In genomic region chr14:104477616-104478015, GRCm38 (mm10) we compare ENCODE assay signal across 19 mouse cellular contexts. TPM values are rescaled to one million over a fixed set of nuclear protein-coding genes. Genes with fewer than 3 reads are reported as not detected.
A peak's percentile ranks its signal among the peaks of the same experiment; 100 is the strongest.
DNase-seq lines count a peak whose midpoint lies in the region; ATAC-seq and TF ChIP-seq lines count a peak whose summit lies in the region.
"Had no signal": no experiment of that assay in that cellular context is flagged by ENCODE, and none has a peak within 500 bp of the region (broad histone marks: within the 10 kb centered on the region; RNA-seq: fewer than 3 reads in every experiment).

No protein-coding gene starts in this region.

- H3K9ac ChIP-seq in midbrain, embryonic 11.5 days (ENCODE audit: low read length), result no peak overlapping the region
- no peak overlapping the region for H3K9ac ChIP-seq in CH12.LX (ENCODE audit: insufficient read depth, low read depth)

- peak; percentile 25; the same call in 1 of the 2 replicates for TF ChIP-seq EP300 in CH12.LX (IDR thresholded peaks at IDR 0.05; ENCODE audit: low read length)

- H3K27ac ChIP-seq in midbrain, embryonic 11.5 days (ENCODE audit: low read depth, low read length), result no peak overlapping the region
- no peak overlapping the region for H3K27ac ChIP-seq in midbrain, embryonic 10.5 days (replicated peaks)
- no peak overlapping the region for H3K27ac ChIP-seq in CH12.LX (ENCODE audit: insufficient read depth, low read depth)

- H3K4me1 ChIP-seq in midbrain, embryonic 11.5 days (ENCODE audit: control insufficient read depth, insufficient read depth, low read length), result peaks cover 5% of the 10 kb centered on the region; the same call in 1 of the 2 replicates
- H3K4me1 ChIP-seq in midbrain, embryonic 10.5 days, result peaks cover 18% of the 10 kb centered on the region
- H3K4me1 ChIP-seq in CH12.LX (ENCODE audit: control insufficient read depth in 1 of 2, insufficient read depth in 2 of 2), result peaks cover 9 to 53% of the 10 kb centered on the region in 2 experiments; a peak in 3 of 4 replicates

- no peak overlapping the region for H3K4me3 ChIP-seq in midbrain, embryonic 11.5 days (ENCODE audit: low read depth, low read length)
- no peak overlapping the region for H3K4me3 ChIP-seq in midbrain, embryonic 10.5 days
- no peak overlapping the region for H3K4me3 ChIP-seq in CH12.LX (replicated peaks in 1 of 3; ENCODE audit: low read depth in 2 of 3, low read length in 2 of 3, poor library complexity in 1 of 3)

- no peak overlapping the region for H3K4me2 ChIP-seq in midbrain, embryonic 11.5 days
- H3K4me2 ChIP-seq in CH12.LX (ENCODE audit: insufficient read depth, low read depth, poor library complexity, severe bottlenecking), result no peak overlapping the region

- dilution Hi-C loops in CH12.LX (cut with MboI; ENCODE audit: extremely low pct_ligation_motif_present, extremely low pct_unique_long_range_greater_than_20kb, low sequenced_read_pairs), result no loop called here

- TF ChIP-seq POLR2A in CH12.LX (IDR thresholded peaks at IDR 0.05; ENCODE audit: low read depth, low read length), result no peak

- ATAC-seq in midbrain, embryonic 11.5 days (ENCODE audit: low FRiP score), result no peak
- ATAC-seq: activated CD4-positive, CD25-positive, alpha-beta regulatory T cell, adult 4 months; CD4-positive, CD25-positive, alpha-beta regulatory T cell, adult 4 months; Patski had no signal

- peaks cover 5% of the 10 kb centered on the region; the same call in 1 of the 2 replicates for H3K36me3 ChIP-seq in midbrain, embryonic 11.5 days (ENCODE audit: control insufficient read depth, insufficient read depth, low read length)
- peaks cover 47% of the 10 kb centered on the region for H3K36me3 ChIP-seq in midbrain, embryonic 10.5 days
- peaks cover 10 to 50% of the 10 kb centered on the region in 2 experiments for H3K36me3 ChIP-seq in CH12.LX (replicated peaks in 1 of 2; ENCODE audit: control insufficient read depth in 1 of 2, insufficient read depth in 1 of 2, low read length in 1 of 2)

- no peaks in the 10 kb centered on the region for H3K79me2 ChIP-seq in CH12.LX (replicated peaks; ENCODE audit: control insufficient read depth, extremely low read depth, insufficient read depth, poor library complexity, severe bottlenecking)

- no peak for TF ChIP-seq RAD21 in CH12.LX (IDR thresholded peaks at IDR 0.05; ENCODE audit: low read depth, low read length)

- in situ Hi-C loops in CH12.LX (cut with MboI; ENCODE audit: low pct_ligation_motif_present, low pct_unique_long_range_greater_than_20kb, low sequenced_read_pairs), result loop anchor here (5.0 kb wide), 1 partner anchor 35 kb away; no protein-coding TSS in a partner anchor

- 93% methylated on average over 8 of the region's 8 CpGs for WGBS in midbrain, embryonic 11.5 days
- WGBS in midbrain, embryonic 10.5 days, result 96% methylated on average over 8 of the region's 8 CpGs

- H3K9me3 ChIP-seq in midbrain, embryonic 11.5 days (ENCODE audit: control insufficient read depth, low read length), result no peaks in the 10 kb centered on the region
- no peaks in the 10 kb centered on the region for H3K9me3 ChIP-seq in midbrain, embryonic 10.5 days (replicated peaks)
- H3K9me3 ChIP-seq in CH12.LX (replicated peaks; ENCODE audit: low read length), result no peaks in the 10 kb centered on the region
- H3K9me3 ChIP-seq: G1E had no signal

- intact Hi-C loops in heart, postnatal 14 days (cut with DNase I), result no loop called here

- H3K27me3 ChIP-seq in midbrain, embryonic 11.5 days (ENCODE audit: control insufficient read depth, insufficient read depth, low read length), result peaks cover 26% of the 10 kb centered on the region
- peaks cover 47% of the 10 kb centered on the region for H3K27me3 ChIP-seq in midbrain, embryonic 10.5 days (ENCODE audit: low read depth, poor library complexity, severe bottlenecking)
- no peaks in the 10 kb centered on the region for H3K27me3 ChIP-seq in CH12.LX (replicated peaks)
- H3K27me3 ChIP-seq: Patski had no signal

- peak; percentile 65 for DNase-seq in midbrain, embryonic 11.5 days (ENCODE audit: low spot score, missing footprints)
- DNase-seq in midbrain, embryonic 10.5 days (ENCODE audit: low spot score), result no peak
- DNase-seq in CH12.LX (ENCODE audit: extremely low read depth), result peak; percentile 55
- no peak for DNase-seq in heart, postnatal 14 days
- DNase-seq: adrenal gland, adult 2 months; adrenal gland, adult 8-10 months; adrenal gland, postnatal 10 days; adrenal gland, postnatal 14 days; adrenal gland, postnatal 25 days; adrenal gland, postnatal 36 days; B cell, adult 2 months; cerebellum, adult 11 months; cerebellum, adult 11-12 months; cerebellum, adult 18-20 months; cerebellum, adult 2 months had no signal

- no peak for TF ChIP-seq CTCF in CH12.LX (conservative IDR thresholded peaks at IDR 0.05 in 1 of 2, IDR thresholded peaks at IDR 0.05 in 1 of 2; ENCODE audit: low read depth in 2 of 2, low read length in 2 of 2)

TF ChIP-seq in CH12.LX, 34 proteins besides CTCF, POLR2A, EP300 and RAD21:
- TF ChIP-seq ETS1 (conservative IDR thresholded peaks at IDR 0.05; ENCODE audit: low read depth, low read length), result 0 out of 2 replicates have a peak, but pooled peaks have one; percentile 15
- TF ChIP-seq BHLHE40 (IDR thresholded peaks at IDR 0.05; ENCODE audit: low read depth, low read length), result peak; percentile 8; the same call in 1 of the 2 replicates
- TF ChIP-seq ZNF384 (IDR thresholded peaks at IDR 0.05; ENCODE audit: low read depth, low read length), result peak; percentile 71
- TF ChIP-seq UBTF (IDR thresholded peaks at IDR 0.05; ENCODE audit: low read depth, low read length), result no peak

RNA-seq across cellular contexts. Expression of gene Pou4f1, which starts 9.8 kb away (rescaled TPM):
- 46.9 and 56.1 TPM in 2 replicates for polyA plus RNA-seq in midbrain, embryonic 11.5 days (2014; fragmentation: Nextera tagmentation; extraction: Ambion mirVana)
- 24.5 and 24.9 TPM in 2 replicates for polyA plus RNA-seq in midbrain, embryonic 10.5 days (2016; fragmentation: Nextera tagmentation; extraction: Ambion mirVana)
- total RNA-seq in CH12.LX (2012; rRNA removed) (1.1 and 1.9 TPM in 2 replicates), CH12.LX (2014; rRNA removed) (1.5 and 1.7 TPM in 2 replicates)
- 4.2 and 5.3 TPM in 2 replicates for polyA plus RNA-seq in CH12.LX (2012; ENCODE audit: insufficient read length, low read depth)
- total RNA-seq in heart, postnatal 14 days (2021), result under 1 TPM in 1 of 2 experiments, not detected in 1; 0.05 TPM

RNA-seq across cellular contexts. Expression of gene Rnf219, which starts 44.8 kb away (rescaled TPM):
- 36.3 and 42.8 TPM in 2 replicates for polyA plus RNA-seq in midbrain, embryonic 11.5 days (2014; fragmentation: Nextera tagmentation; extraction: Ambion mirVana)
- 41.8 and 44.3 TPM in 2 replicates for polyA plus RNA-seq in midbrain, embryonic 10.5 days (2016; fragmentation: Nextera tagmentation; extraction: Ambion mirVana)
- total RNA-seq in CH12.LX (2012; rRNA removed), result 12.2 and 16.2 TPM in 2 replicates
- total RNA-seq in CH12.LX (2014; rRNA removed), result 18.2 and 20.0 TPM in 2 replicates
- 30.2 and 33.8 TPM in 2 replicates for polyA plus RNA-seq in CH12.LX (2012; ENCODE audit: insufficient read length, low read depth)
- 1 to 10 TPM; 5.0 to 6.0 TPM for total RNA-seq in heart, postnatal 14 days (2021)

Comparison
In these comparisons a context has a peak if more than half of its experiments do, and no peak if none do; other contexts are left out.
1. DNase-seq: peak in midbrain, embryonic 11.5 days (single experiment) and CH12.LX (single experiment); none in midbrain, embryonic 10.5 days (single experiment) and heart, postnatal 14 days (0 of 2).